Mouse (Mus musculus) brain, embryonic 14.5 days (tissue): ENCODE results near the gene Smurf1. TPM values are rescaled to one million over a fixed set of nuclear protein-coding genes. Genes with fewer than 3 reads are reported as not detected.

Experiments
- DNase-seq: peaks from one replicate; pipeline ENCODE4 v3.0.0-alpha.2; 2011; ENCODE audit warnings: low read depth
- CTCF ChIP-seq: fragments of 200-500 bp; IDR thresholded peaks from 2 replicates; pipeline ENCODE4 v1.5.1; 2012; ENCODE audit warnings: inconsistent platforms, mild to moderate bottlenecking, moderate library complexity, borderline replicate concordance; ENCODE audit not compliant: insufficient read depth, insufficient read length; ENCODE audit errors: extremely low read depth
- POLR2A ChIP-seq: fragments of 200-500 bp; IDR thresholded peaks from 2 replicates; pipeline ENCODE4 v1.6.1; 2012; ENCODE audit warnings: mild to moderate bottlenecking, inconsistent platforms, borderline replicate concordance; ENCODE audit not compliant: poor library complexity, insufficient read depth, insufficient read length, severe bottlenecking; ENCODE audit errors: extremely low read depth
- polyA plus RNA-seq: library from polyadenylated mRNA; depleted of rRNA; stranded (reverse); fragments of >200 nt; gene quantifications from 2 replicates; pipeline ENCODE4 v1.2.3, GENCODE M21; 2012

Smurf1 gene
- polyA plus RNA-seq, 1 experiment, result 65.4 TPM

- no peak for DNase-seq
- TF ChIP-seq CTCF, result no peak
These were observed 39.4 kb downstream of the Smurf1 start for GRCm38 (mm10) chr5:144926275-144926674.

- DNase-seq, result no peak
- TF ChIP-seq CTCF, result no peak
- no peak for TF ChIP-seq POLR2A
These were observed 42.3 kb downstream of the Smurf1 start for GRCm38 (mm10) chr5:144923351-144923750.

- TF ChIP-seq CTCF, result no peak
- no peak for TF ChIP-seq POLR2A
These were observed 45.9 kb downstream of the Smurf1 start for GRCm38 (mm10) chr5:144919790-144920189.

GRCm38 (mm10) chr5:144919194-144919593 lies 46.5 kb downstream of the Smurf1 start:
- TF ChIP-seq CTCF, result no peak
- TF ChIP-seq POLR2A, result no peak
- no peak for DNase-seq

More at GRCm38 (mm10) chr5:144919790-144920189, 45.9 kb downstream of the Smurf1 start:
- no peak for DNase-seq

GRCm38 (mm10) chr5:144918204-144918603 lies 47.4 kb downstream of the Smurf1 start:
- TF ChIP-seq POLR2A (no peak), CTCF (no peak)
- DNase-seq, result no peak

GRCm38 (mm10) chr5:144917172-144917571 lies 48.5 kb downstream of the Smurf1 start:
- no peak for DNase-seq
- TF ChIP-seq CTCF (no peak), POLR2A (no peak)

- DNase-seq, result no peak
- no peak for TF ChIP-seq POLR2A
- TF ChIP-seq CTCF, result no peak
These were observed 49.8 kb downstream of the Smurf1 start for GRCm38 (mm10) chr5:144915828-144916227.

- DNase-seq, result no peak
- TF ChIP-seq POLR2A (no peak), CTCF (no peak)
These were observed 51.2 kb downstream of the Smurf1 start for GRCm38 (mm10) chr5:144914433-144914906.

- peak; percentile 46 for DNase-seq
- no peak for TF ChIP-seq POLR2A
- no peak for TF ChIP-seq CTCF
These were observed 51.7 kb downstream of the Smurf1 start for GRCm38 (mm10) chr5:144913923-144914322.

- TF ChIP-seq POLR2A (no peak), CTCF (no peak)
- no peak for DNase-seq
These were observed 52.3 kb downstream of the Smurf1 start for GRCm38 (mm10) chr5:144913361-144913760.

- DNase-seq, result no peak
- TF ChIP-seq POLR2A (no peak), CTCF (no peak)
These were observed 52.9 kb downstream of the Smurf1 start for GRCm38 (mm10) chr5:144912519-144913310.

- TF ChIP-seq POLR2A (no peak), CTCF (no peak)
- peak; percentile 32 for DNase-seq
These were observed 56.1 kb downstream of the Smurf1 start for GRCm38 (mm10) chr5:144909521-144909920.
